Mouse (Mus musculus) hindbrain, embryonic 11.5 days (tissue): ENCODE data around the gene Dnttip1. TPM values are rescaled to one million over a fixed set of nuclear protein-coding genes. Genes with fewer than 3 reads are reported as not detected.

Experiments used
- ATAC-seq: fragments of 200-750 bp; cut with Nextera tagmentation; 2 replicates; pipeline ENCODE4 v1.8.0; 2017; ENCODE audit warnings: mild to moderate bottlenecking, moderate TSS enrichment, moderate library complexity; ENCODE audit not compliant: low FRiP score
- DNase-seq: peaks from one replicate; pipeline ENCODE4 v3.0.0-alpha.2; 2015; ENCODE audit warnings: low spot score
- H3K27ac ChIP-seq: fragments of 300-500 bp; sonication (generic); 2 replicates; pipeline ENCODE4 v1.5.1; 2014; ENCODE audit warnings: mild to moderate bottlenecking, low read depth, low read length
- H3K27me3 ChIP-seq: fragments of 300-500 bp; sonication (generic); 2 replicates; pipeline ENCODE4 v1.6.1; 2014; ENCODE audit warnings: mild to moderate bottlenecking, low read length, moderate library complexity, mixed read lengths; ENCODE audit not compliant: control insufficient read depth, insufficient read depth
- H3K36me3 ChIP-seq: fragments of 300-500 bp; sonication (generic); 2 replicates; pipeline ENCODE4 v1.6.1; 2014; ENCODE audit warnings: mild to moderate bottlenecking, low read length, moderate library complexity, mixed read lengths; ENCODE audit not compliant: control insufficient read depth, insufficient read depth
- H3K4me1 ChIP-seq: fragments of 300-500 bp; sonication (generic); replicated peaks from 2 replicates; pipeline ENCODE4 v1.6.1; 2014; ENCODE audit warnings: low read length, mixed read lengths; ENCODE audit not compliant: control insufficient read depth, insufficient read depth
- H3K4me2 ChIP-seq: fragments of 300-500 bp; sonication (generic); replicated peaks from 2 replicates; pipeline ENCODE4 v1.6.1; 2014; ENCODE audit warnings: mild to moderate bottlenecking, low read depth, low read length
- H3K4me3 ChIP-seq: fragments of 300-500 bp; sonication (generic); 2 replicates; pipeline ENCODE4 v1.5.1; 2014; ENCODE audit warnings: low read depth, low read length
- H3K9ac ChIP-seq: fragments of 300-500 bp; sonication (generic); 2 replicates; pipeline ENCODE4 v1.6.1; 2014; ENCODE audit warnings: low read depth, low read length
- H3K9me3 ChIP-seq: fragments of 300-500 bp; sonication (generic); 2 replicates; pipeline ENCODE4 v1.6.1; 2016; ENCODE audit warnings: low read length; ENCODE audit not compliant: control insufficient read depth
- WGBS: fragments of 180-500 bp; shearing (Covaris S2); extraction: QIAGEN DNeasy Blood & Tissue Kit; methylation state at CpG from one replicate; pipeline ENCODE4 v1.1.7; 2014; 5-methylcytosine and 5-hydroxymethylcytosine counted together
- polyA plus RNA-seq: library from polyadenylated mRNA; unstranded; fragments of >200 nt; fragmentation: Nextera tagmentation; extraction: Ambion mirVana; gene quantifications from 2 replicates; pipeline ENCODE4 v1.2.1, GENCODE M21; 2014

Gene Dnttip1
- polyA plus RNA-seq, 1 experiment from 2014 or later = 79.4 TPM

DNA sequence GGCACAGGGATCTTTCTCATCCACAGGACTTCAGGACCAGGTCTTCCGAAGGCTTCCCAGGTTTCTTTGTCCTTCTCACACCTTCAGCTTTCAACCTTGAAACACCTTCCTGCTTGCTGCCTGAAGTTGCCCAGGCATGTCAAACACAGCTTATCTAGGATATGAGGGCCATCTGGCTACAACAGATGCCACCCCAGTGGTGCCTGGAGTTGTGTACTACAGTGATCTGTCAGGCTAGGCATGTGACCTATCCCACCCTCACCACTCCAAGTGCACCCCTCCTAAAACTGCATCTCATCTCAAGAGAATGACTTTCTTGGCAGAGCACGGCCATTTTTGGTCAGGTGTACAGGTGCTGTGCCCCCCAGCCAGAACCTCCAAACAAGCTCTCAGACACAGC is 15.7 kb downstream of the Dnttip1 start:
- Histone ChIP-seq H3K27ac (no peak overlapping the region), H3K4me1 (no peaks in the 10 kb centered on the region), H3K4me2 (no peak overlapping the region), H3K9ac (no peak overlapping the region), H3K27me3 (no peaks in the 10 kb centered on the region), H3K9me3 (no peaks in the 10 kb centered on the region), H3K4me3 (no peak overlapping the region), H3K36me3 (0 out of 2 replicates have a peak, but pooled peaks cover 2% of the 10 kb centered on the region)
- DNase-seq (no peak), ATAC-seq (no peak)
- 98% methylated on average over 2 of the region's 2 CpGs for WGBS

DNA sequence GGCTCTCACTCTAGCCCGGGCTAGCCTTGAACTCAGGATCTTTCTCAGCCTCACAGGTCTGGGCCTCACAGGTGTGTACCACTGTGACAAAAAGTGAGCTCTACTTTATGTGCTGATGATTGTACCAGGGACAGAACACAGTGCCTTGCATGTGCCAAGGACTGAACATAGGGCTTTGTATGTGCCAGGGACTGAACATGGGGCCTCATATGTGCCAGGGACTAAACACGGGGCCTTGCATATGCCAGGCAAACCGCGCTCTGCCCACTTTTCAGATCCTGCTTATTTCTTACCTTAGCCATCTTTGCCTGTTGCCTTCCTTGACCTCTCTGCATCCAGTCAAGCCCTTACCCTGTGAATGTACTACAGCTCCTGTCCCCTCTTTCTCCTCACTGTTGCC is 16.2 kb downstream of the Dnttip1 start:
- Histone ChIP-seq H3K4me2 (no peak overlapping the region), H3K27ac (no peak overlapping the region), H3K27me3 (no peaks in the 10 kb centered on the region), H3K4me1 (no peaks in the 10 kb centered on the region), H3K9ac (no peak overlapping the region), H3K36me3 (0 out of 2 replicates have a peak, but pooled peaks cover 2% of the 10 kb centered on the region), H3K9me3 (no peaks in the 10 kb centered on the region), H3K4me3 (no peak overlapping the region)
- DNase-seq (no peak), ATAC-seq (no peak)
- WGBS = 98% methylated on average over 4 of the region's 4 CpGs

DNA sequence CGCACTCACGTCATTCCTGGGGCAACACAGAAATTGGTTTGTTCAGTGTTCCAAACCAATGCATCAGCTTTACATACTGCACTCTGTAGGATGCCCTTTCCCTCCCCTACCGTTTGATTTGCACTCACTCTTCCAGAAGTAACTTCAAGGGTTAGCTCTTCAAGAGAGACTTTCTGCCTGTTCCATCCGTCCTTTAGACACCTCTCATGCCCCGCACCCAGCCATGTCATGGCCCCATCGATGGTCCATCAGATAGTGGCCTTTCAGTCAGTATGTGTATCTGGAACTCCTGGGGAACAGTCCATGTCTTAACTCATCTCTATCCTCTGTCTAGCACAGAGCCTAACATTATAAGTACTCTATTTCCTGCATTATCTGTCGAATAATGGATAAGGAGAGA is 16.8 kb downstream of the Dnttip1 start:
- Histone ChIP-seq H3K27me3 (no peaks in the 10 kb centered on the region), H3K9ac (no peak overlapping the region), H3K4me3 (no peak overlapping the region), H3K4me1 (no peaks in the 10 kb centered on the region), H3K27ac (no peak overlapping the region), H3K9me3 (no peaks in the 10 kb centered on the region), H3K36me3 (0 out of 2 replicates have a peak, but pooled peaks cover 2% of the 10 kb centered on the region), H3K4me2 (no peak overlapping the region)
- 90% methylated on average over 7 of the region's 7 CpGs for WGBS
- DNase-seq = no peak
- no peak for ATAC-seq

DNA sequence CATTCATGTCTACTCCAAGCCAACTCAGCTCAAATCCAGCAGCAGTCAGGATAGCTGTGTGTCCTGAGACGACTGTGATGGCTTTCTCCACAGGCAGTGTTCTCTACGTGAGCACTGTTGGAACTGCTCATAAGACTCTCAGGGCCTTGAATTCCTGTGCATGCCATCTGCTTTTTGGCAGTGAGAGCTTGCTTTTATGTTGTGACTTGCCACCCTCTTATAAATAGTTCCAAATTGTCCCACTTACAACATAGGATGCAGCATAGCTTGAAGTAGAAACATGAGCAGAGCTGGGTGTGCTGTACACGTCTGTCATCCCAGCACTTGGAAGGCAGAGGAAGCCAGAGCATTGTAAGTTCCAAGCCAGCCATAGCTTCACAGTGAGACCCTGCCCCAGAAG is 20.1 kb downstream of the Dnttip1 start:
- no peak overlapping the region for H3K4me3 ChIP-seq
- H3K4me2 ChIP-seq = no peak overlapping the region
- no peaks in the 10 kb centered on the region for H3K27me3 ChIP-seq
- no peak overlapping the region for H3K9ac ChIP-seq
- H3K27ac ChIP-seq = no peak overlapping the region
- no peak for DNase-seq
- WGBS = 85% methylated on average over 3 of the region's 3 CpGs
- no peaks in the 10 kb centered on the region for H3K36me3 ChIP-seq
- 0 out of 2 replicates have a peak, but pooled peaks cover 2% of the 10 kb centered on the region for H3K4me1 ChIP-seq
- H3K9me3 ChIP-seq = no peaks in the 10 kb centered on the region
- ATAC-seq = no peak

DNA sequence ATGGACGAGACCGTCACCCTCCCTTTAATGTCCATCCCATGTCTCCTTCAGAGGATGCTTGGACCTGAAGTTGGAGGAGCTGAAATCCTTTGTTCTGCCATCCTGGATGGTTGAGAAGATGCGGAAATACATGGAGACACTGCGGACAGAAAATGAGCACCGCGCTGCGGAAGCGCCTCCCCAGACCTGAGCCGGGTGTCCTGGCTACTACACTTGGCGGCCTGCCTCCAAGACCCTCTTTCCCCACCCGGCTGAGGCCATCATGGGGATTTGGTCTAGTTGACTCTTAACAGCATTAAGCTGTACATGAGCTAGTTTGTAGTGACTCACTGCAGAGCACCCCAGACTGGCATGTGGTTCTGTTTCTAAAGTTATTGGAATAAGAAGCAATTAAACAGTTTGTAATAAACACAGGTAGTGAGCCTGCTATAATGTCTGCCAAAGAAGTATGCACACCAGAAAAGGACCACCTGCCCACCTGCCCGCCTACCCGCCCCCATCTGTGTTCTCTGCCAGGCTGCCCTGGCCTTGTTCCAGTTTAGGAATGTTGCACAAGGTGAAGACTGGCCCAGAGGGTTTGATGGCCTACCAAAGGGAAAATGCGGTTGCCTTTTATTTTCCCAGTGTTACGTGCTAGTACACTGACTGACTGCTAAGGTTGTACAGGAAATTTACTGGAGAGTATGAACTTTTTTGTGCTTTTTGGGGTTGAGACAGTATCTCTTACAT is 22.2 kb downstream of the Dnttip1 start:
- Histone ChIP-seq H3K27me3 (no peaks in the 10 kb centered on the region), H3K36me3 (0 out of 2 replicates have a peak, but pooled peaks cover 3% of the 10 kb centered on the region), H3K9ac (no peak overlapping the region), H3K4me1 (peaks cover 3% of the 10 kb centered on the region; the same call in 1 of the 2 replicates), H3K9me3 (no peaks in the 10 kb centered on the region), H3K27ac (no peak overlapping the region), H3K4me3 (no peak overlapping the region), H3K4me2 (no peak overlapping the region)
- DNase-seq (no peak), ATAC-seq (no peak)
- 94% methylated on average over 15 of the region's 15 CpGs for WGBS

DNA sequence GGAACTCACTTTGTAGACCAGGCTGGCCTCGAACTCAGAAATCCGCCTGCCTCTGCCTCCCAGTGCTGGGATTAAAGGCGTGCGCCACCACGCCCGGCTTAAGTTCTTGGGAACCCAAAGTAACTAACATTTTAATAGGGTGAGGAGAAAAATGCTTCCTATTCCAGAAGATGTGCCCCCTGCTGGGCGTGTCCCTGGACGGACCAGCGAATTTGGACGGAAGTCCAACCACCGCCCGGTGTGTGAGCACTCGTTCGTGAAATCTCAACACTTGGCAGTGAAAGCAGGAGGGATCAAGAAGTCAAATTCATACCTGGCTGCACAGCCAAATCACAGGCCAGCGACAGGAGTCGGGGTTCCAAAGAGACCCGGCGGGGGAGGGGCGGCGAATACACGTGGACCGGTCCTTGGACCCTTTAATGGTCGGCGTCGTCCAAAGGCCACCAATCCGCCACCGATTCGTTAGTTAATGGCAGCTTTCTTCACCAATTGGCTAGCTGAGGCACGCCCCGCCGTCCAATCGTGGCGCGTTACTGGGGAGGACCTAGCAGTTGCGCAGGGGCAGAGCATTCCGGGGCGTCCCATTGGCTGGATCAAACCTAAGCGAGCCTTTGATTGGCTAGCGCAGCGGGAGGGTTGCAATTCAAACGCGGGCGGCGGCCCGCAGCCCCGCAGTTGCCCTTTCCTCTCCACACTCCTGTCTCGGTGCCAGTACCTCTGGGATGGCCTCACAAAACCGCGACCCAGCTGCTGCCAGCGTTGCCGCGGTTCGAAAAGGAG is 23.7 kb downstream of the Dnttip1 start, which contains the start of gene Ube2c:
Gene Ube2c, plus strand, starts transcription at position 641 of the 780 bp plus-strand sequence.
- Histone ChIP-seq H3K4me2 (peak within 1 kb of the TSS; percentile 85), H3K9me3 (no peaks in the 10 kb centered on the region), H3K4me3 (peak within 1 kb of the TSS; percentile 83), H3K27me3 (no peaks in the 10 kb centered on the region), H3K36me3 (0 out of 2 replicates have a peak, but pooled peaks cover 3% of the 10 kb centered on the region), H3K9ac (peak within 1 kb of the TSS; percentile 91), H3K4me1 (peaks cover 3% of the 10 kb centered on the region; the same call in 1 of the 2 replicates), H3K27ac (peak within 1 kb of the TSS; percentile 25; the same call in 1 of the 2 replicates)
- 3% methylated on average over 53 of the region's 53 CpGs for WGBS
- DNase-seq = peak; percentile 97
- ATAC-seq = peak; percentile 99

DNA sequence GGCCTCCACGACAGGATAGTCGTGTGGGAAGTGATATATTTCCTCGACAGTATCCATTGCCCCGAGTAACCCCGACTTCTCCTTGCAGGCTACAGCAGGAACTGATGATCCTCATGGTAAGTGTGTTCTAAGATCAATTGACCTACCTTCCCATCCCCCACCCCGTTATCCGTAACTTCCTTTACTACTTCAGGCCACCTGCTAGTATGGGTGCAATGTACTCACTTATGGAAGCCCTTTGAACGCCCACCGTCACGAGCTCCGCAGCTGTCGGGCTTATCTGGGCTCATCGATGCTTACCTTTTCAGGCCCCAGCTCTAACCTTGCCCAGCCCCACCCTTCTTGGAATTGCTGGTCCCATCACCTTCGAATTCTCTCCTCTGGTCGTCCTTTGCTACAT is 24.5 kb downstream of the Dnttip1 start:
- H3K27me3 ChIP-seq = no peaks in the 10 kb centered on the region
- WGBS = 5% methylated on average over 15 of the region's 15 CpGs
- H3K4me2 ChIP-seq = peak overlapping the region; percentile 85
- H3K36me3 ChIP-seq = 0 out of 2 replicates have a peak, but pooled peaks cover 3% of the 10 kb centered on the region
- H3K4me3 ChIP-seq = peak overlapping the region; percentile 83
- H3K9me3 ChIP-seq = no peaks in the 10 kb centered on the region
- DNase-seq (peak; percentile 20), ATAC-seq (no peak; the same call in 1 of the 2 replicates)
- H3K9ac ChIP-seq = peak overlapping the region; percentile 91
- H3K27ac ChIP-seq = peak overlapping the region; percentile 25; the same call in 1 of the 2 replicates
- H3K4me1 ChIP-seq = peaks cover 3% of the 10 kb centered on the region; the same call in 1 of the 2 replicates

DNA sequence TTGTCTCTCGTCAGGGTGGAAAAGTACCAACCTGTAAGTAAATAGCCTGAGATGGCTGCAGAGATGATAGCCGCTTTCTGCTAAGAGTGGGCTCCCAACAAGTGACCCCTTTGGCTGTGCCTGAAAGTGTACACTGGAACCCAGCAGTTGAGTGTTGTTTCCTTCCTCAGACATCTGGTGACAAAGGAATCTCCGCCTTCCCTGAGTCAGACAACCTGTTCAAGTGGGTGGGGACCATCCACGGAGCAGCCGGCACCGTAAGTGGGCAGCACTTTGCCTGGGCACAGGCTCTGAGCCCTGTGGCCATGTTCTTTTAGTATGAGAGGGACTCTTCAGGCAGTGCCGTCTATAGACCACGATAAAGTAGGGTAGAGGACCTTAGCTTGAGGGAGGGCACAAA is 25.3 kb downstream of the Dnttip1 start:
- no peak for DNase-seq
- Histone ChIP-seq H3K9ac (peak overlapping the region; percentile 91), H3K36me3 (0 out of 2 replicates have a peak, but pooled peaks cover 3% of the 10 kb centered on the region), H3K4me1 (peaks cover 3% of the 10 kb centered on the region; the same call in 1 of the 2 replicates), H3K27ac (no peak overlapping the region), H3K4me3 (peak overlapping the region; percentile 83), H3K9me3 (no peaks in the 10 kb centered on the region), H3K27me3 (no peaks in the 10 kb centered on the region), H3K4me2 (peak overlapping the region; percentile 85)
- WGBS = 87% methylated on average over 8 of the region's 8 CpGs
- no peak for ATAC-seq
